Mouse (Mus musculus): ENCODE results near the gene Proser2.

Proser2 gene

DNA sequence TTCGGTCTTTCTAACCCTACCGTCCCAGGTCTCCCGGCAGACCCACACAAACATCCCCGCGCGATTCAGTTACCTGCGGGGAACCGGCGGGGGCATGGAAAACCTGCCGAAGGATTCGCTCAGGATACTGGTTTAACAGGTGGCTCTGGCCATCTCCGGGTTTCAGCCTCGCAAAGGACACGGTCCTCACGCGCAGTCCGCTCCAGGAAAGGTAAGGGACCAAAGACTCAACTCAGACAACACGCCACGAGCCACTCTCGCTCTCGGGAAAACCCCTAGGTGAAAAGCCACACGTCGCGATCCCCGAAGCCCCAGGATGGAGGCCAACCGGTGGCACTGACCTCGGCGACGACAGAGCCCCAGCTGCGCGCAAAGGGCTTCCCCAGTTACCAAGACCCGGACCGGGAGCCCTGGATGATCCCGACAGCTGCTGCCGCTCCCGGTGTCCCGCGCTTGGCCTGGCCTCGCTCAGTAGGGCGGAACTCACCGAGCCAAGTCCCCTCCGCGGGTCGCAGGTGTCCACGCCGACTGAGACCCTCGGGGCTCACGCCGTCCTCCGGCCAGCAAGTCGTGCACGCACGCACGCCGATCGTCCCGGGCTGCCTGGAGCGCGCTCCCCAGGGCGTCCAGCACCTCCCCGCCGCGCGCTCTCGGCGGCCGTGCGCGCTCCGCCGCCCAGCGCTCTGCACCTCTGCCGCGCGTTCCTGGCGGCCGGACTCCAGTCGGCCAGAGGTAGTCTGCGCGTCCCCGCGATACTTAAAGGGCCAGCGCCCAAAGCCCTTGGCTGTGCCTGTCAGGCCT, at the start of gene Proser2:
Gene Proser2 (minus strand): TSS at position 657 of the 801 bp plus-strand sequence.
- peak; percentile 32 for DNase-seq (ENCODE audit: low read depth, low spot score)

DNA sequence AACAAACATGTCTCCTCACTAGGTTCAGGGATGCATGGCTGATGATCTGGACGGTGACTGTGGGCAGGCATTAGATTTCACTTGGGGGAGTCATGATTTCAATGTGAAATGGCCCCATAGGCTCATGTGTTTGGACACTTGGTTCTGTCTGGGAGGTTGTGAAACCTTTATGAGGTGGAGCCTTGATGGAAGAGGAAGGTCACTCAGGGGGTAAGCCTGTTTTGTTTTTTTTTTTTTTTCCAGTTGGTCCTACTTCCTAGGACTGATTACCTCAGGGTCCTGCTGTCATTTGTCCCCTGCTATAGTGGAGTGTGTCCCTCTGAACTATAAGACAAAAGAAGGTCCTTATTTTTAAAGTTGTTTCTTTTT, 49.7 kb upstream of the Proser2 start:
- no peak for DNase-seq (ENCODE audit: low read depth, low spot score)

DNA sequence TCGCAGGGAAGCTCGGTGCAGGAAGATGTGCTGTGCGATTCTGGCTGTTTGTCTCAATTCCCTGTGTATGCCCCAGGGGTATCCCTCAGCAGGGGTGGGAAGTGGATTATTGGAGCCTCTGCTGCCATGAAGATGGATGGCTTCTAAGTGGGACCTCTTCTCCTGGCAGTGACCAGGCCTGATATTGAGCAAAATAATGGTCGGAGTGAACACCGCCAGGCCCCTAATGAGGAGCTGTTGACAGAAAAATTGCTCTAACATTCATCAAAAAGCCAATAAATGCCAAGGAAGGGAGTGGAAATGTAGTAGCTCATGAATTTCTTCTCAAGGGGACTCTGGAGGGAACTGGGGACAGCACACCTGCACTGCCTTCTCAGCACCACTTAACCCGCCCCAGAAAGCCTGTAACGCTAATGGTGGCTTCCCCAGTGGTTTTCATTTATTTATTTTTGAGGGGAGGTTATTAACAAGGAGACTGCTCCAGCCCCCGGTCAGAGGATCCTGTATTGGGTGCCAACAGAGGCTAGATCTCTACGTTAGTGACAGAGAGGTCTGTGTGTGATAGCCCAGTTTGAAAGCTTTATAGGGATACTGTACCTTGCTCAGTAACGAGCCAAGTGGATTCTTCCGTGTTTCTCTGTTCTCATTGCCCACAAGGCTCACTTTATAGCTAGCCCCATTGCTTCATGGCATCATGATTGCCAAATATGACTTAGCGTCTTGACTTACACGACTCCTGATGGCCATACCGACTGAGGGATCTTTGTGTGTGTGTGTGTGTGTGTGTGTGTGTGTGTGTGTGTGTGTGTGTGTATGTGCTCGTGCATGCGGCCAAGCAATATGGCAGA, 49.1 kb upstream of the Proser2 start:
- DNase-seq (ENCODE audit: low read depth, low spot score), result no peak

DNA sequence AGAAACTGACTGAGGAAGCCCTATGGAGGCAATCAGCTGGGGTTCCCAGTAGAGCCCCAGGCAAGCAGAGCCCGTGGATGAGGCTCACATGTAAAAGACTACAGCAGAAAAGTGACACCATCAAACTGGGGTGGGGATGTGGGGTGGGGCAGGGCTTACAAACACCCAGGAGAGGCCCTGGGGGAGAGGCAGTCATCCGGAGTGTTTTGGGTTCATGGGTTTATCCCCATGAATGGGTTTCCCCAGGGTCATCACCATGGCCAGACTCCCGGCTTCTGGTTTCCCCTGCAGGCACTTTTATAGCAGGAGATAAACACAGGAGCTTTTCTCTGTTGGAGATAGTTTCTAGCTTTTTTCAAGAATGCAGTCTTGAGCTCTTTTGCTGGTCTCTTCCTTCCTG, 43.0 kb upstream of the Proser2 start:
- DNase-seq (ENCODE audit: low read depth, low spot score), result no peak

DNA sequence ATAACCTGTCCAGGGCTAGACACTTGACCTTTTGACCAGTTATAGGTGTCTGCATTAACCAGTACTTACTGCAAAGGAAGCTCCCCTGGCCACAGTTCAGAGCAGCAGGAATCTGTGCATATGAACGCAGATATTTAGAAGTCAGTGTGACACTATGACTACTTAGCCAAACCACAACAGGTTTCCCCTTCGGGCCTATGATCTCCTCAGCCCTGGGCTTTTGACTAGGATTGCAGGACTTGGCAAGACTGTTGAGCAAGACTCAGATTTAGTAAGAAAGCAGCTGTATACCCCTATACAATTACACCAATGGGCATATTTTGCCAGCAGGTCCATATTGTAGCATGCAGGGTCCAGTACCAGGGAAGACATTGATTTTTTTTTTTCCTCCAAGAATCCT, 38.5 kb upstream of the Proser2 start:
- no peak for DNase-seq (ENCODE audit: low read depth, low spot score)

DNA sequence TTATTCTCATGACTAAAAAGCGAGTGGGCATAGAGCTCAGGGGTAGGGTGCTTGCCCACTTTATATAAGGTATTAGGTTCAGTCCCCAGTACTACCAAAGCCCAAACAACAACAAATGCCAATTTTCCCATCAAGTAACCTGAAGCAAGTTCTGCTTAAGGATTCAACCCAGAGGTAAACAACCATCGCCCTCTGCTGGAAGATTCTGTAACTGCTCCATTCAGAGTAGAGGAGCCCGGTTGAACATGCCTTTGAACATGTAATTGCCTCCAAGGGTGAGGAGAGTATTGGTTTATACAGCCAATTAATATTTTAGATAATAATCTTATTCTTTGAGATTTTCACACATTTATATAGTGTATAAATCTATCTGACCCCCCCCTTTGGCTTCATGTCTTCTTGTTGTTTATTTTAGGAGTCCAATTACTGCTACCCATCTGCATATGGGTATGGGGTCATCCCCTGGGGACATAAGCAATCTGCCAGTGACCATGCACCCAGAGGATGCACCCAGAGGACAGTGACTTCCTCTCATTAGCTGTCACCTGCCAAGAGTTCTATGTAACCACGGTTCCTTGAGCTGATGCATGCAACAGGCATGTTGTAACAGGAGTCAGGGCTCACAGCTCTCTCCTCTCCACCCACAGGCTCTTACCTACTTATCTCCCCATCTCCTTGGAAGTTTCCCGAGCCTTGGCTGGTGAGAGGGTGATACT, 38.0 kb upstream of the Proser2 start:
- peak; percentile 30 for DNase-seq (ENCODE audit: low read depth, low spot score)

DNA sequence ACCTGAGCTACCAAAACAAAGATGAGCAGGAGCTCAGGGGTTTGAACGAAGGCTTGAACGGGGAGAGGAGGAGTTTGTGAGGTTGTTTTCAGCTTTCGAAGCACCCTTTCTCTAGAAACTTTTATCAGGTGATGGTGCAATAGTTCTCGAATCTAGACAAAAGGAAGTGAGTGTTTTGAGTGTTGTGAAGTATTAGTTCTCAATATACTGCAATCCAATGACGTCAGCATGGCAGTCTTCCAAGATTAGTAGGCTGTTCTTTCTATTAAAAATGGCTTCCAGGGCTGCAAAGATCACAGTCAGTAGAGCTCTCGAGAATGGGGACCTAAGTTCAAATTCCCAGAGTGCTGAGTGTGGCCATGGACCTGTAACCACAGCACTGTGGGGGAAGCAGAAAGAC, 35.8 kb upstream of the Proser2 start:
- no peak for DNase-seq (ENCODE audit: low read depth, low spot score)

DNA sequence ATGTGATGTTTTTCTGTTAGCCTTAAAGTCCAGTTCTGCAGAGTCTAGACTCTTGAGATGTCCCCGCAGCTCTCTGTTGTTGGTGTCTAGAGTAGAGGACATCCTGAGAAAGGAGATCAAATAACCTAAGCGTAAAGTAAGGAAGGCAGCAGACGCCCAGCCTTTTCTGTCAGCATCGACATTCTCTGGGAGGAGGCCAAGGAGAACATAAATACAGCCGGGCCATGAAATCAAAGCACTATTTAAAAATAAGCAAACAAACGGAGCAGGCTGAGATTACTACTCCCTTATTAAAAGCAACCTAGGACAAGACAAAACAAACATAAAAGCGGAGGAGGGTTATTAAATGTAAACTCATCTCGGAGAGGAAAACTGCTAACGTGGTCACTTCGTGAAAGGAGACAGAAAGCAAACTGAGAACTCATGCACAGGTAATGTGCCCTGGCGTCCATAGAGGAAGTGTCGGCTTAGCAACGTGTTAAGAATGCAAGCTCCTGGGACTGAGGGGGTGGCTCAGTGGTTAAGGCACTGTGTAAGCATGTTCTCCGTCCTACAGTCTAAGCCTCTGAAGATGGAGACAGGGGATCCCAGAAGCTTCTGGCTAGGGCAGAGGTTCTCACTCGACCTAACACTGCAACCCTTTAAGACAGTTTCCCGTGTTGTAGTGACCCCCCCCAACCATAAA, 34.7 kb upstream of the Proser2 start:
- DNase-seq (ENCODE audit: low read depth, low spot score), result no peak

DNA sequence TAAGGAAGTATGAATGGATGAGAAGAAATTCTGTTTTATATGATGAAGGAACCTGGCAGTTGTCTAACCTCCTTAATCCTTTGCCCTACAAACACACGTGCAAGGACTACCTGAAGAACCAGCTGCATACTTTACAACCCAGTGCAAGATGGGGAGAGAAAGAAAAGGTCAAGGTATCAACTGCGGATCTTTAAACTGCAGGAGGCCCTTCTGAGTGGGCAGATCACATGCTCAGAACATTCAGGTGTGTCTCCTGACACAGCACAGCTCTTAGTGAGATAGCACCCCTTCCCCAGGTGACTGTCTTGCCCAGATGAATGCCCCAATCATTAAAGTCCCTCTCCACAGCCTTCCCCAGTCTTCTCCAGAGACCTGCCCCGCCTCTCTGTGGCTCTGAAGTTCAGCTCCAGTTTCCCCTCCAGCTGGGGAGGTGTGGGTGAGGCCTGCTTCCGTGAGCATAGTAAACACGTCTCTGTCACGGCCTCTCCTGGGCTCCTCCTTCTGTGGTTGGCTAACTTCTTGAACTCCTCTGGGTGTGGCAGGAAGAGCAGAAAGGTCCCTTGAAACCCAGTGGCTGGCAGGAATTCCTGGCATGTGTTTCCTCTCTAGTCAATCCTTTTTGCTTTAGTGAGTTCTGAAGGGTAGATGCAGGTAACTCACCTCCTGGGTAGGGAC, 32.5 kb upstream of the Proser2 start:
- DNase-seq (ENCODE audit: low read depth, low spot score), result no peak

DNA sequence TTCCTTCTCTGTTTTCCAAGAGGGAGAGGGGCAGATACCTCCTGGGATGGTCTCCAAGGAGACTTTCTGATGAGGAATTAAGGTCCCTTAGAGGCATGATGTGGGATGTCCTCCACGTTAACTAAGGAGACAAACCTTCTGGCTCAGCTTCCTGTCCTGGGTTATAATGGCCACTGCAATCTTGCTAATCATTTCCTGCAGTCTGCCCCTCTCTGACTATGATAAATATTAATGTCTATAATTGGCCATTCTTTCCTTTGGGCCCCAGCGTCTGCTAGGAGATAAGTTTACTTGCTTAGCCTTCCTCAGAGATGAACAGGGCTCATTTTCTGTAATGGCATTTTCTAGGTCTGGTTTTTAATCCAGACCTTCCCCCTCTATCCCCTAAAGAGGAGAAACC, 29.7 kb upstream of the Proser2 start:
- DNase-seq (ENCODE audit: low read depth, low spot score), result no peak

DNA sequence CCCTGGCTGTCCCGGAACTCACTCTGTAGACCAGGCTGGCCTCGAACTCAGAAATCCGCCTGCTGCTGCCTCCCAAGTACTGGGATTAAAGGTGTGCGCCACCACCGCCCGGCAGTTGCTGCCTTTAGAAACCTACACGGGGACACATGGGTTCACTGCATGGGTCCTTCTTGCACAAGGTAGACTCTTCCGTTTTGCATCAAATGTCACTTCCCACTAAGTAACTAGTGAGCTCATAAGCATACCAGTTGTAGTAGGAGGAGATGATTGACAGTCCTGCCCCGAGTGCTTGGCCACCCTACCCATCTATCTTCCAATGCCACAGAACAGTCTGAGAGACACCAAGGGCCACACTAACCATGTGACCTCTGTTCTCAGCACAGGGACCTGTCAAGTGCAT, 29.2 kb upstream of the Proser2 start:
- DNase-seq (ENCODE audit: low read depth, low spot score), result no peak

DNA sequence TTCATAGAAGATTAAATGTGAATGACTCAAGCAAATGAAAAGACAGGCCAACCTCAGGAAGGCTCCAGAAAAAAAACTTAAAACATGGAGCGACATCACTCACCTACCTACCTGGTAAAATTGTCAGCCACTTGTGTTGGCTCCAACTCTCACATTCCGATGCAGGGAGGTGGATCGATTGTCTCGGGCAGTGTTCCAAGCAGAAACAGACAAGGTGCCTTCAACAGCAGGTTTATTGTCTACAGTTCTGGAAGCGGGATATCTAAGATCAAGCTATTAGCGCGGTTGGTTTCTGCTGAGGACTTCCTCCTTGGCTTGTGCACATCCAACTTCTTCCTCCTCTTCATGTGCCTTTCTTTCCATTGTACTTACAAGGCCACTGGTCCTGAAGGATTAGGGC, 27.6 kb upstream of the Proser2 start:
- no peak for DNase-seq (ENCODE audit: low read depth, low spot score)

DNA sequence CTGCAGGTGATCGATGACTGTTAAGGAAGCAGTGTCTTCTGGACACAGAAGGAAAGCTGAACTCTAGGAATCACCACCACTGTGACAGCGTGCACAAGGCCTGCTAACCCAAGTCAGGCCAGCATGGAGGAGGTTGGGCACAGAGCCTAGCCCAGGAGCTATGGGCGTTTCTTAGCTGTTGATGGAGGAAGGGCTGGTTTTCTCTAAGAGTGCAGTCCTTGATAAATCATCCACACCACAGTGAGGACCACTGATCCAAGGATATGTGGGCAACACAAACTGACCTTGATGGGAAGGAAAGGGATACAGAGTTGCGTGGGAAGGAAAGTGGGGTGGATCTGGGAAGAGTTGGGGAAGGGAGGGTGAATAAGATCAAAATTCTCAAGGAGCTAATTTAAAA, 27.2 kb upstream of the Proser2 start:
- DNase-seq (ENCODE audit: low read depth, low spot score), result no peak

DNA sequence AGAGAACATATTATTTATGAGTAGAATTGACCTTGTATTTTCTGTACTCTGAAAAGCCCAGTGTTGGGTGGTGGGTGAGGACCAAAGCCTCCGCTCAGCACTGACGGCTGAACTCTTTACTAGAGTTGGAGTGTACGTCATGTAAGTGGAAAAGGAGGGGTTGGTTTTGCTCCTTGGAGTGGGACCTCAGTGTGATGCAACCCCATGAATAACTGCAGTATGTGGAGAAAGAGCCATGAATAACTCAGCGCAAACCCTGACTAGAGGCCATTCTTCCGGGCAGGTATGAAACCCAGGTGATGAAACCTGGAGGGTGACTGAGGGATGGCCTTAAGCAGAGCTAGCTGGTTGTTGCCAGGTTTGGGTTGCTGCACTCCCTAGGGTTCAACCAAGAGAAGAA, 19.8 kb upstream of the Proser2 start:
- DNase-seq (ENCODE audit: low read depth, low spot score), result no peak

DNA sequence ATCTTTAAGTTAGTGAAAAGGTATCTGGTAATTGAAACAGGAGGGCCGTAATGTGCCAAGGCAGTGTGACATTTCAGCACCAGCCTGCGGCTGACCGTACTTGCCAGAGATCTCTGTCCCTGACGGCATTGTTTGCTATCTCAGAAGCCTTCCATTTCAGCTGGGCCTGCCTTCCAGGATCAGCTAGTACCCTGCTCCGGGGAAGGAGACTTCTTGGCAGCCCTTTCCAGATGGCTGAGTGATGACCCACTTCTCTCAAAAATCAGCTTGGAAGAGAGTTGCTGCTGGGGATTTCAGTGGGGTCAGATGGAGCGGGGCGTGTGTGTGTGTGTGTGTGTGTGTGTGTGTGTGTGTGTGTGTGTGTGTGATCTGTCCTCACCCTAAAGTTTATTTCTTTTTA, 16.9 kb upstream of the Proser2 start:
- DNase-seq (ENCODE audit: low read depth, low spot score), result no peak

DNA sequence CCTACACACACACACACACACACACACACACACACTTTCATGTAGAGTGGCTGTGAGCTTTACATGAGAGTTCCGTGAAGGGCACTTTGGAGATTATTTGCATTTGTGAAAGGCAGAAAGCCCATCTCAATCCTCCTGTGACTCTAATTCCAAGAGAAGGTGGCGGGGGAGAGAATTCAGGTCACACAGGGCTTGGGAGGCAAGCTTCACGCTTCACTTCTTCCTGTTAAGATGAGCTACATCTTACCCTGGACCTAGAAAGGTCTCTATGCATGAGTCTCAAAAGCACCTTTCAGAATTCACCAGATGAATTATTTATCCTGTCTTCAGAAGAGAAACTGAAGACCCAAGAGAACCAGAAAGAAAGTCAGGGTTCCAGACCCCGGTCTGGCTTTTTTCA, 16.2 kb upstream of the Proser2 start:
- no peak for DNase-seq (ENCODE audit: low read depth, low spot score)

DNA sequence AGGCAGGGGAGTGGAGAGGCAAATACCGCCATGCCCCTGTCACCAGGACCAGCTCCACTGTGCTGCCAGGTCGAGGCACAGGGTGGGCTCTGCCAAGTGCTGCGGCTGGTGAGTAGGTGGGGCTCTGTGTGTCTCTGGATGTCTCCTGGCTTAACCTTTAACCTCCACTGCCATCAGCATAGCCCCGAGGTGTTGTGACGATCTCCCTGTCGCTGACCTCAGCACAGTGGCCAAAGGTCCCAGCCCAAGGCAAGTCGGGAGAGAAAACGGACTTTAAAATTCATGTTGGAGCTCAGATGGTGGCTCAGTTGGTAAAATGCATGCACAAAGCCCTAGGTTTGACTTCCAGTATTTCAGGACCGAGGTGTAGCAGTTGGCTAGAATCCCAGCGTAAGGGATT, 15.6 kb upstream of the Proser2 start:
- DNase-seq (ENCODE audit: low read depth, low spot score), result no peak

DNA sequence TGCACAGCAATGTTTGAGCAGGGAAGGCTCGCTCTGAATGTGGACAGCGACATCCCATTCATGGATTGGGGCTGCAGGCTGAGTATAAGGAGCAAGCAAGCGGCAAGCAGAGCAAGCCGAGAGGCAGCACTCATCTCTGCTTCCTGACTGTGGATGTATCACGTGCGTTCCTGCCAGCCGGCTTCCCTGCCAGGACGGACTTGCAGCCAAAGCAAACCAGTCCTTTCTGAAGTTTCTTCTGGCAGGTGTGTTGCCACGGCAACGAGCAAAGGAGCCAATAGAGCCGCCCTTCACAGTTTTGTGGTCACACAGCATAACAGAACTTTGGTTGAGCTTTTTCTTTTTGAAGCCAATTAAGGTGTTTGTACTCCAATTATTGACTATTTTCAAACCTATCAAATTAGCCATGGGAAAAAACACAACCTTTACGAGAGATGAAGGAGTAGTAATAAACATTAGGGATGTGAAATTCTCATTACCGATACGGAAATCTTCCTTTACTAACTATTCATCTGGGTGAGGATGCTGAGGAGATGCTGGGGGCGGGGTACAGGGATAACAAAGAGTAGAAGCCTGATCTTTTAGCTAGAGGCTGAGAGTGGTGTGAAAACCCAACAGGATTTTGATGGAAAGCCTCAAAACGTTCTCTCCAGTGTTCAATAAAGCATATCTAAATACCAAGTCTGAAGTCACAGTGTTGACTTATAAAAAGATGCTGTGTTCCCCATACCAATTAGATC, 13.1 kb upstream of the Proser2 start:
- no peak for DNase-seq (ENCODE audit: low read depth, low spot score)

DNA sequence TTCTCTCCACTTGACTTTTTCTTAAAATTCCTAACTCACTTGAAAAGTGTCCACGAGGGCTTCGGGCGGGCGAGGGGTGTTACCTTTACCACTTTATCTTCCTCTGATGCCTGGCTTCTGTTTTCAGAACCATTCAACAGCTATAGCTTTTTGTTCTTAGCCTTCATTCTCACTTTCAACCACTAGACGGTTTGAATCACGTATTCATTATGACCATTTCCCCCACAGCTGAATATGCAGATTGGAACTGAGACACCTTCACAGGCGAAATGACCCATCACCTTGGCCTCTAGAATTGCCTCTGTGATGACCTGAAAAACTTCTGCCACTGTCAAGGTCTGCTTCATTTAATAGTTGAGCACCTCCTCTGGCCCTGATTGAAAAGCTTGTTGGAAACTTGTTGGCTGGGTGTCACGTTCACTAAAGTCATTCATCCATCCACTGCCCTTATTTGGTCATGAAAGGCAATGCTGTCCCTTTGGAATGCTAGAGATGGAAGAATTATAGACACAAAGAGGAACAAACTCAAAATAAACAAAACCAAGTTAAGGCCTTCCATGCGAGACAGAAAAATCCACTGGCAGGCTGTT, 10.7 kb upstream of the Proser2 start:
- DNase-seq (ENCODE audit: low read depth, low spot score), result no peak

DNA sequence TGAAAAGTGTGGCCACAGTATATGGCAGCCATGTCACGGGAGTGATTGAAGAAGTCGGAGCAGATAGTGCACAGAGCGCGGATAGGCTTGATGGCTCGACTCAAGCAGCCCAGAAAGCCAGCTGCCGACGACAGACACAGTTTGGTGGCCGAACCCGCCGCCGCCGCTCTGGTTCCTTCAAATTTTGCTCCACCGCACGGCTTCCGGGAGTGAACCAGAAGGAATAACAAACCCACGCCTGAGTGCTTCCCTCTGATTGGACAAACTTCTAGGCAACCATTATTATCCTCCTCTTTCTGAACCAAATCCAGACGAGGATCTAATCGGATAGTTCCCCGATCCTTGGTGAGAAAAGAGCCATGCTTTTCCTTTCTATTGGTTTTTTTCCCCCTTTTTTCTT, 3.9 kb upstream of the Proser2 start:
- DNase-seq (ENCODE audit: low read depth, low spot score), result no peak
